Mouse (Mus musculus): ENCODE data around the gene Mtor. TPM values are rescaled to one million over a fixed set of nuclear protein-coding genes. Genes with fewer than 3 reads are reported as not detected.

The Mtor gene
- total and polyA plus RNA-seq, 2 experiments from 2014 or later: 20.5 to 31.2 TPM

GRCm38 (mm10) chr4:148533613-148534328, 85.4 kb downstream of the Mtor start:
- H3K36me3 ChIP-seq (replicated peaks; ENCODE audit: control insufficient read depth, insufficient read depth, low read length): peaks cover 92% of the 10 kb centered on the region
- no peaks in the 10 kb centered on the region for H3K9me3 ChIP-seq (replicated peaks; ENCODE audit: control insufficient read depth, low read length)
- DNase-seq (ENCODE audit: low spot score): no peak
- no peak for TF ChIP-seq EP300 (IDR thresholded peaks at IDR 0.05; ENCODE audit: low read depth)
- no peak for TF ChIP-seq CTCF (IDR thresholded peaks at IDR 0.05; ENCODE audit: low read depth)
- H3K4me3 ChIP-seq (ENCODE audit: low read depth, low read length): no peak overlapping the region
- H3K4me1 ChIP-seq (ENCODE audit: control insufficient read depth, insufficient read depth): no peaks in the 10 kb centered on the region
- no peak overlapping the region for H3K4me2 ChIP-seq (ENCODE audit: low read depth, low read length)
- H3K9ac ChIP-seq (replicated peaks; ENCODE audit: low read depth, low read length): no peak overlapping the region
- ATAC-seq (ENCODE audit: insufficient read depth, low read depth): no peak; the same call in 1 of the 2 replicates
- no peak overlapping the region for H3K27ac ChIP-seq (ENCODE audit: low read depth)
- 76% methylated on average over 12 of the region's 12 CpGs for WGBS
- no peaks in the 10 kb centered on the region for H3K27me3 ChIP-seq (ENCODE audit: control insufficient read depth, insufficient read depth, low read length)

- WGBS: 74% methylated on average over 3 of the region's 3 CpGs
- peaks cover 97% of the 10 kb centered on the region for H3K36me3 ChIP-seq (replicated peaks; ENCODE audit: control insufficient read depth, insufficient read depth, low read length)
These were observed 87.5 kb downstream of the Mtor start for GRCm38 (mm10) chr4:148535876-148536275.

GRCm38 (mm10) chr4:148549106-148549505, 100.7 kb downstream of the Mtor start:
- no peaks in the 10 kb centered on the region for H3K4me1 ChIP-seq (ENCODE audit: control insufficient read depth, insufficient read depth)
- DNase-seq (ENCODE audit: low spot score): no peak
- H3K27me3 ChIP-seq (ENCODE audit: control insufficient read depth, insufficient read depth, low read length): no peaks in the 10 kb centered on the region
- no peak for ATAC-seq (ENCODE audit: insufficient read depth, low read depth)
- H3K9me3 ChIP-seq (replicated peaks; ENCODE audit: control insufficient read depth, low read length): no peaks in the 10 kb centered on the region
- WGBS: 78% methylated on average over 4 of the region's 4 CpGs
- no peak overlapping the region for H3K4me3 ChIP-seq (ENCODE audit: low read depth, low read length)
- no peak overlapping the region for H3K27ac ChIP-seq (ENCODE audit: low read depth)
- H3K36me3 ChIP-seq (replicated peaks; ENCODE audit: control insufficient read depth, insufficient read depth, low read length): peaks cover 93% of the 10 kb centered on the region
- TF ChIP-seq EP300 (IDR thresholded peaks at IDR 0.05; ENCODE audit: low read depth): no peak
- no peak for TF ChIP-seq CTCF (IDR thresholded peaks at IDR 0.05; ENCODE audit: low read depth)
- H3K9ac ChIP-seq (replicated peaks; ENCODE audit: low read depth, low read length): no peak overlapping the region
- no peak overlapping the region for H3K4me2 ChIP-seq (ENCODE audit: low read depth, low read length)

More at GRCm38 (mm10) chr4:148535876-148536275, 87.5 kb downstream of the Mtor start:
- Histone ChIP-seq H3K4me2 (ENCODE audit: low read depth, low read length) (no peak overlapping the region), H3K4me3 (ENCODE audit: low read depth, low read length) (no peak overlapping the region), H3K9ac (replicated peaks; ENCODE audit: low read depth, low read length) (no peak overlapping the region), H3K4me1 (ENCODE audit: control insufficient read depth, insufficient read depth) (no peaks in the 10 kb centered on the region), H3K27me3 (ENCODE audit: control insufficient read depth, insufficient read depth, low read length) (no peaks in the 10 kb centered on the region), H3K9me3 (replicated peaks; ENCODE audit: control insufficient read depth, low read length) (no peaks in the 10 kb centered on the region), H3K27ac (ENCODE audit: low read depth) (no peak overlapping the region)
- ATAC-seq (ENCODE audit: insufficient read depth, low read depth): no peak
- TF ChIP-seq EP300 (IDR thresholded peaks at IDR 0.05; ENCODE audit: low read depth): no peak
- no peak for TF ChIP-seq CTCF (IDR thresholded peaks at IDR 0.05; ENCODE audit: low read depth)
- no peak for DNase-seq (ENCODE audit: low spot score)

- H3K4me1 ChIP-seq (ENCODE audit: control insufficient read depth, insufficient read depth): peaks cover 10% of the 10 kb centered on the region
- peak overlapping the region; percentile 88 for H3K27ac ChIP-seq (ENCODE audit: low read depth)
- 25% methylated on average over 6 of the region's 6 CpGs for WGBS
- peak overlapping the region; percentile 81 for H3K4me2 ChIP-seq (ENCODE audit: low read depth, low read length)
- H3K27me3 ChIP-seq (ENCODE audit: control insufficient read depth, insufficient read depth, low read length): no peaks in the 10 kb centered on the region
- H3K36me3 ChIP-seq (replicated peaks; ENCODE audit: control insufficient read depth, insufficient read depth, low read length): peaks cover 55% of the 10 kb centered on the region
- TF ChIP-seq EP300 (IDR thresholded peaks at IDR 0.05; ENCODE audit: low read depth) (no peak), CTCF (IDR thresholded peaks at IDR 0.05; ENCODE audit: low read depth) (no peak)
- no peak for ATAC-seq (ENCODE audit: insufficient read depth, low read depth)
- peak overlapping the region; percentile 84 for H3K4me3 ChIP-seq (ENCODE audit: low read depth, low read length)
- H3K9me3 ChIP-seq (replicated peaks; ENCODE audit: control insufficient read depth, low read length): no peaks in the 10 kb centered on the region
- H3K9ac ChIP-seq (replicated peaks; ENCODE audit: low read depth, low read length): peak overlapping the region; percentile 85
- DNase-seq (ENCODE audit: low spot score): no peak
These were observed 109.4 kb downstream of the Mtor start for GRCm38 (mm10) chr4:148557766-148558165.

DNA sequence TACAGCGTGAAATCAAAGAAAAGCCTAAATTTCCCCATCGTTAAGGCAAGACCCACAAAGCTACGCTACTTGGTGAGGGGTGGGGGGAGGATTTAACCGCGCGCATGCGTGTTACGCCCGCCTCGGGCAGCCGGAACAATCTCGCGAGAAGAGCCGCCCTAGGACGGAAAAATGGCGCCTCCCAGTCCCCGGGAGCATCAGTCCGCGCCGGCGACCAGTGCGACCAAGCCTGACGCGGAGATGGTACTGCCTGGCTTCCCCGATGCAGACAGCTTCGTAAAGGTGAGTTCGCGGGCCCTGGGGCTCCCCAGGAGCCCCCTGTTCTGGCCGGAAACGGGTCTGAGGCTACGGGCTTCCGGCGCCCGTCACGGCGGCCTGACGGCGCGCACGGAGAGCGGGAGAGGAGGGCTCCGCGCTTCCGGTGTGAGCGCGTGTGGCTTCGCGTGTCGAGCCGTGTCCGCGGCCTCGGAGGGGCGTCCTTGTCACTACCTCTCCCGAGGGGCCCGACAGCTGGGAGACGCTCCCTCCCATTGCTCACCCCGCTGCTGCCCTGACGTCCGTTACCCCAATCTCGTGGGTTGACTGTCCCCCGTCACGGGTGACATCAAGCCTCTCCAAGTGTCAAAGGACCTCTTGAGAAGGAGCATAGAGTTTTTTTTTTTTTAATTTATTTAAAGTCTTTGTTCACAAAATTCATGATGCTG, 110.0 kb downstream of the Mtor start, which contains the start of gene Exosc10:
Gene Exosc10 (plus strand): TSS at position 133 of the 704 bp plus-strand sequence.
- Histone ChIP-seq H3K4me2 (ENCODE audit: low read depth, low read length) (peak within 1 kb of the TSS; percentile 81), H3K4me1 (ENCODE audit: control insufficient read depth, insufficient read depth) (peaks cover 10% of the 10 kb centered on the region), H3K27ac (ENCODE audit: low read depth) (peak within 1 kb of the TSS; percentile 88), H3K9ac (replicated peaks; ENCODE audit: low read depth, low read length) (peak within 1 kb of the TSS; percentile 85), H3K4me3 (ENCODE audit: low read depth, low read length) (peak within 1 kb of the TSS; percentile 84), H3K9me3 (replicated peaks; ENCODE audit: control insufficient read depth, low read length) (no peaks in the 10 kb centered on the region), H3K27me3 (ENCODE audit: control insufficient read depth, insufficient read depth, low read length) (no peaks in the 10 kb centered on the region), H3K36me3 (replicated peaks; ENCODE audit: control insufficient read depth, insufficient read depth, low read length) (peaks cover 55% of the 10 kb centered on the region)
- under 1% methylated on average over 58 of the region's 63 CpGs for WGBS
- ATAC-seq (ENCODE audit: insufficient read depth, low read depth): peak; percentile 95
- TF ChIP-seq EP300 (IDR thresholded peaks at IDR 0.05; ENCODE audit: low read depth) (peak; percentile 67; the same call in 1 of the 2 replicates), CTCF (IDR thresholded peaks at IDR 0.05; ENCODE audit: low read depth) (no peak)
- peak; percentile 91 for DNase-seq (ENCODE audit: low spot score)
